ENCODE assay signal across 7 mouse cellular contexts in genomic region chr17:32099943-32100586, GRCm38 (mm10).
DNase-seq lines count a peak whose midpoint lies in the region; ATAC-seq and TF ChIP-seq lines count a peak whose summit lies in the region.

No protein-coding gene starts in this region.

- peak; percentile 18; the same call in 1 of the 2 replicates for TF ChIP-seq CTCF in hindbrain, postnatal 0 days (IDR thresholded peaks at IDR 0.05; ENCODE audit: low read depth)

- peaks cover 10% of the 10 kb centered on the region for H3K4me1 ChIP-seq in forebrain, embryonic 15.5 days
- H3K4me1 ChIP-seq in hindbrain, postnatal 0 days (ENCODE audit: insufficient read depth, low read length) = peaks cover 9% of the 10 kb centered on the region
- H3K4me1 ChIP-seq in liver, embryonic 13.5 days (replicated peaks) = peaks cover 50% of the 10 kb centered on the region

- H3K4me2 ChIP-seq in forebrain, embryonic 15.5 days (replicated peaks) = peak overlapping the region; percentile 92
- H3K4me2 ChIP-seq in hindbrain, postnatal 0 days (ENCODE audit: low read depth, low read length) = peak overlapping the region; percentile 81
- H3K4me2 ChIP-seq in liver, embryonic 13.5 days = peak overlapping the region; percentile 95

- ATAC-seq in forebrain, embryonic 15.5 days (replicated peaks) = peak; percentile 70
- ATAC-seq in hindbrain, postnatal 0 days = peak; percentile 83
- ATAC-seq in liver, embryonic 13.5 days (ENCODE audit: low read depth) = peak; percentile 87

- peak; percentile 46 for DNase-seq in WW6 (ENCODE audit: low read depth, low spot score)
- peak; percentile 58 for DNase-seq in cerebellum, adult 11-12 months
- DNase-seq in hindbrain, postnatal 0 days (ENCODE audit: low spot score) = peak; percentile 78
- DNase-seq in liver, embryonic 13.5 days = peak; percentile 88
- DNase-seq in natural killer cell, adult 2 months (ENCODE audit: low spot score in 2 of 2) = peak; percentile 55 to 60
- peak; percentile 83 for DNase-seq in thymus, postnatal 14 days

- H3K27ac ChIP-seq in forebrain, embryonic 15.5 days (replicated peaks) = no peak overlapping the region
- H3K27ac ChIP-seq in hindbrain, postnatal 0 days = no peak overlapping the region
- peak overlapping the region; percentile 76 for H3K27ac ChIP-seq in liver, embryonic 13.5 days

- H3K9me3 ChIP-seq in forebrain, embryonic 15.5 days = no peaks in the 10 kb centered on the region
- H3K9me3 ChIP-seq in hindbrain, postnatal 0 days (ENCODE audit: low read length) = no peaks in the 10 kb centered on the region
- no peaks in the 10 kb centered on the region for H3K9me3 ChIP-seq in liver, embryonic 13.5 days (replicated peaks)

- peaks cover 4% of the 10 kb centered on the region; the same call in 1 of the 2 replicates for H3K27me3 ChIP-seq in forebrain, embryonic 15.5 days
- H3K27me3 ChIP-seq in hindbrain, postnatal 0 days (ENCODE audit: insufficient read depth, low read length) = no peaks in the 10 kb centered on the region
- H3K27me3 ChIP-seq in liver, embryonic 13.5 days = peaks cover 6% of the 10 kb centered on the region; the same call in 1 of the 2 replicates

- no peaks in the 10 kb centered on the region for H3K36me3 ChIP-seq in forebrain, embryonic 15.5 days
- H3K36me3 ChIP-seq in hindbrain, postnatal 0 days (ENCODE audit: insufficient read depth, low read length) = no peaks in the 10 kb centered on the region
- H3K36me3 ChIP-seq in liver, embryonic 13.5 days = no peaks in the 10 kb centered on the region

- under 1% methylated on average over 44 of the region's 44 CpGs for WGBS in forebrain, embryonic 15.5 days
- 1% methylated on average over 44 of the region's 44 CpGs for WGBS in hindbrain, postnatal 0 days
- WGBS in liver, embryonic 13.5 days (ENCODE audit: insufficient replicate concordance) = under 1% methylated on average over 44 of the region's 44 CpGs

- H3K9ac ChIP-seq in forebrain, embryonic 15.5 days (replicated peaks) = peak overlapping the region; percentile 48
- peak overlapping the region; percentile 58 for H3K9ac ChIP-seq in hindbrain, postnatal 0 days (replicated peaks; ENCODE audit: low read length)
- peak overlapping the region; percentile 83 for H3K9ac ChIP-seq in liver, embryonic 13.5 days

- H3K4me3 ChIP-seq in forebrain, embryonic 15.5 days = peak overlapping the region; percentile 53
- H3K4me3 ChIP-seq in hindbrain, postnatal 0 days (ENCODE audit: low read length) = peak overlapping the region; percentile 43
- H3K4me3 ChIP-seq in liver, embryonic 13.5 days (replicated peaks) = peak overlapping the region; percentile 65
